Mouse (Mus musculus) liver, adult 2 months (tissue): ENCODE data around the gene Ccin. TPM values are rescaled to one million over a fixed set of nuclear protein-coding genes. Genes with fewer than 3 reads are reported as not detected.

ENCODE experiments used
- DNase-seq: peaks from one replicate; pipeline ENCODE4 v3.0.0-alpha.2; 2011; ENCODE audit warnings: low read depth, low spot score; ENCODE audit errors: extremely low read depth
- H3K27ac ChIP-seq: fragments of 200-500 bp; replicated peaks from 2 replicates; pipeline ENCODE4 v1.5.1; 2012; ENCODE audit warnings: low read depth, mild to moderate bottlenecking, control low read depth, inconsistent platforms, low read length; ENCODE audit not compliant: insufficient read depth
- H3K27me3 ChIP-seq: fragments of 200-500 bp; 2 replicates; pipeline ENCODE4 v1.6.1; 2012; ENCODE audit warnings: mild to moderate bottlenecking, moderate library complexity, low read length, inconsistent platforms; ENCODE audit not compliant: control insufficient read depth, insufficient read depth
- H3K36me3 ChIP-seq: fragments of 200-500 bp; 2 replicates; pipeline ENCODE4 v1.6.1; 2012; ENCODE audit warnings: low read length, inconsistent platforms; ENCODE audit not compliant: control insufficient read depth, insufficient read depth
- H3K4me1 ChIP-seq: fragments of 200-500 bp; 2 replicates; pipeline ENCODE4 v1.6.1; 2011; ENCODE audit warnings: low read length; ENCODE audit not compliant: control insufficient read depth, insufficient read depth
- H3K4me3 ChIP-seq: fragments of 200-500 bp; 2 replicates; pipeline ENCODE4 v1.5.1; 2011; ENCODE audit warnings: low read depth, mild to moderate bottlenecking, control low read depth, low read length, moderate library complexity; ENCODE audit not compliant: insufficient read depth
- H3K79me2 ChIP-seq: fragments of 200-500 bp; 2 replicates; pipeline ENCODE4 v1.6.1; 2012; ENCODE audit warnings: inconsistent platforms, mild to moderate bottlenecking, low read length, moderate library complexity; ENCODE audit not compliant: control insufficient read depth, insufficient read depth
- H3K9ac ChIP-seq: fragments of 200-500 bp; 2 replicates; pipeline ENCODE4 v1.6.1; 2012; ENCODE audit warnings: low read depth, mild to moderate bottlenecking, control low read depth, inconsistent platforms, low read length
- CTCF ChIP-seq: fragments of 200-500 bp; IDR thresholded peaks from 2 replicates; pipeline ENCODE4 v1.5.1; 2011; ENCODE audit warnings: low read depth, low read length, control low read depth
- POLR2A ChIP-seq: fragments of 200-500 bp; IDR thresholded peaks from 2 replicates; pipeline ENCODE4 v1.6.1; 2011; ENCODE audit warnings: low read length, control low read depth; ENCODE audit not compliant: insufficient read depth; ENCODE audit errors: extremely low read depth
- WGBS: fragments of 180-500 bp; shearing (Covaris S2); methylation state at CpG from one replicate; pipeline ENCODE4 v1.1.7; 2018; 5-methylcytosine and 5-hydroxymethylcytosine counted together
- polyA plus RNA-seq: library from polyadenylated mRNA; depleted of rRNA; stranded (reverse); fragments of >200 nt; gene quantifications from 2 replicates; pipeline ENCODE4 v1.2.3, GENCODE M21; 2012
- total RNA-seq: library from RNA; depleted of rRNA; stranded (reverse); fragments of >200 nt; gene quantifications from 2 replicates; pipeline ENCODE4 v1.2.3, GENCODE M21; 2014

The Ccin gene
- total and polyA plus RNA-seq, 2 experiments: not detected

DNA sequence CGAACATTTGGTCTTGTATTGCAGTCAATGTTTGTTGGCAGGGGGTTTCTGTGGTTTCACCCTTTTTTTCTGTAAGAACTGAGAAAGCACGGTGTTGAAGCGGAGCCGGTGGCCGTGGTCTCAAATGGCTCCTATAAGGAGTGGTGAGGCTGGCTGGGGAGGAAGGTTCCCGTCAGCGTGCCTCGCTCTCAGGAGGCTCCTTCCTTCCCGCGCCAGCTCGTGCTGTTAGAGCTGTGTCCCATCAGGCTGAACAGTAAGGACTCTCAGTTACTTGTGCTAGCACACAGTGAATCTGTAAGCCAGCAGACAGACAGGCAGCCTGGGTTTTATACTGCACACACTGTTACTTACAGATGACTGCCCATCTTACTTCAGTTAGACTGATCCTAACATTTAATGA is 39.5 kb downstream of the Ccin start:
- Histone ChIP-seq H3K27ac (no peak overlapping the region), H3K4me1 (no peaks in the 10 kb centered on the region), H3K9ac (no peak overlapping the region), H3K27me3 (no peaks in the 10 kb centered on the region), H3K36me3 (peaks cover 67% of the 10 kb centered on the region), H3K4me3 (no peak overlapping the region), H3K79me2 (peaks cover 21% of the 10 kb centered on the region; the same call in 1 of the 2 replicates)
- no peak for DNase-seq
- no peak for TF ChIP-seq POLR2A
- TF ChIP-seq CTCF: no peak
- WGBS: 93% methylated on average over 11 of the region's 11 CpGs

DNA sequence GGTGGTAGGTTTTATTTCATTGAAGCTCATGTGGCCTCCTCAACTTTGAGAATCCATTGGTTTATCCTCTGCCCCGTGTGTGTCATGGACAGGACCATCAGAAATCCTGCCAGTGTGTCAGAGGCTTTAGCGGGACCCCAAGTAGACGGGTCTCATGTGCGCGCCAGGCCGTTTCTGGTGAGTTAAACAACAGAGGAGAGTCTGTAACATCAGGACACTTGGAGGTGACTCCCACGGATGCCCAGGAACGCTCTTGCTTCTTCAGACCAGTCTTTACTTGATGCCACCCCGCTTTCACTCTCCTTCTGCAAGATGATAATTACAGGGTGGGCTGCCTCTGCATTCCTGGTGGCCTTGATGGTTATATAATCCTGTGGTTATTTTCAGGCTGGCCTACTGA is 40.4 kb downstream of the Ccin start:
- Histone ChIP-seq H3K27ac (no peak overlapping the region), H3K27me3 (no peaks in the 10 kb centered on the region), H3K4me3 (no peak overlapping the region)

DNA sequence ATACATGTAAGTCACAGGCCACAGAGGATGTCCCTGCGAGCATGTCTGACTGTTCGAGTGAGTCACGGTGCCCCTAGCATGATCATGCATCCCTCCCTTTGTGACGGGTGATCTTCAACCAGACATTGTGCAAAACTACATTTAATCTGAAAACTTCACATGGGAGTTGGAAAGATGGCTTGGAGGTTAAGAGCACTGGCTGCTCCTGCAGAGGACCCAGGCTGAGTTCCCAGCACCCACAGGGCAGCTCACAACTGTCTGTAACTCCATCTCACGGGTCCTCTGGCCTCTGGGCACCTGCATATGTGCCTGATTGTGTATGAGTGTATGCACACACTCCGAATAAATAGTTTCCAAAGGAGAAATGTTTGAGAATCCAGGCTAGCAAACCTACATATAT is 41.0 kb downstream of the Ccin start:
- no peaks in the 10 kb centered on the region for H3K27me3 ChIP-seq
- H3K4me1 ChIP-seq: no peaks in the 10 kb centered on the region
- H3K27ac ChIP-seq: no peak overlapping the region
- WGBS: 96% methylated on average over 6 of the region's 6 CpGs
- no peak overlapping the region for H3K4me3 ChIP-seq
- peaks cover 72% of the 10 kb centered on the region for H3K36me3 ChIP-seq
- no peak for TF ChIP-seq CTCF
- no peak for TF ChIP-seq POLR2A
- no peak for DNase-seq
- no peak overlapping the region for H3K9ac ChIP-seq
- H3K79me2 ChIP-seq: peaks cover 16% of the 10 kb centered on the region; the same call in 1 of the 2 replicates

More for the DNA sequence above, 40.4 kb downstream of the Ccin start:
- Histone ChIP-seq H3K36me3 (peaks cover 75% of the 10 kb centered on the region), H3K4me1 (no peaks in the 10 kb centered on the region), H3K79me2 (peaks cover 16% of the 10 kb centered on the region; the same call in 1 of the 2 replicates), H3K9ac (no peak overlapping the region)
- 99% methylated on average over 9 of the region's 9 CpGs for WGBS
- no peak for DNase-seq
- TF ChIP-seq POLR2A (no peak), CTCF (no peak)

DNA sequence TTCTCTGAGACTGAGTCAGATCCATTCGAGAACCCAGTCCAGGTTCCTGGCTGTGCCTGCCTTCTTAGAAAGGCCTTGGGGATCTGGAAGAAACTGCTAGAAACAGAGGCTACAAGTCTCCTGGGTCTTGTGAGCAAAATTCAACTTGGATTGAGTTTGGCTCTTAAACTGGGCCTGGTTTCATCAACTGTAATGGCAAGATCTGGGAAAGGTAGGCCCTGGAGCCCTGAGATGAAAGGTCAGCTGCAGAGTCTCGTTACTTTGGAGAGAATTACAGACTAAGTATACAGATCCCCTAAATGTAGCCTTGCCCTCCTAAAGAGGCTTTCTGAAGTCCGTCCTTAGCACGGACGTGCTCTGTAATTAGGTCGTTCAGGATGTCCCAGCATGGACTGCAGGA is 42.3 kb downstream of the Ccin start:
- no peak for DNase-seq
- Histone ChIP-seq H3K9ac (no peak overlapping the region), H3K79me2 (peaks cover 13% of the 10 kb centered on the region; the same call in 1 of the 2 replicates), H3K36me3 (peaks cover 62% of the 10 kb centered on the region), H3K4me1 (no peaks in the 10 kb centered on the region), H3K4me3 (no peak overlapping the region), H3K27me3 (no peaks in the 10 kb centered on the region), H3K27ac (no peak overlapping the region)
- WGBS: 95% methylated on average over 6 of the region's 6 CpGs
- TF ChIP-seq CTCF: no peak
- TF ChIP-seq POLR2A: no peak

DNA sequence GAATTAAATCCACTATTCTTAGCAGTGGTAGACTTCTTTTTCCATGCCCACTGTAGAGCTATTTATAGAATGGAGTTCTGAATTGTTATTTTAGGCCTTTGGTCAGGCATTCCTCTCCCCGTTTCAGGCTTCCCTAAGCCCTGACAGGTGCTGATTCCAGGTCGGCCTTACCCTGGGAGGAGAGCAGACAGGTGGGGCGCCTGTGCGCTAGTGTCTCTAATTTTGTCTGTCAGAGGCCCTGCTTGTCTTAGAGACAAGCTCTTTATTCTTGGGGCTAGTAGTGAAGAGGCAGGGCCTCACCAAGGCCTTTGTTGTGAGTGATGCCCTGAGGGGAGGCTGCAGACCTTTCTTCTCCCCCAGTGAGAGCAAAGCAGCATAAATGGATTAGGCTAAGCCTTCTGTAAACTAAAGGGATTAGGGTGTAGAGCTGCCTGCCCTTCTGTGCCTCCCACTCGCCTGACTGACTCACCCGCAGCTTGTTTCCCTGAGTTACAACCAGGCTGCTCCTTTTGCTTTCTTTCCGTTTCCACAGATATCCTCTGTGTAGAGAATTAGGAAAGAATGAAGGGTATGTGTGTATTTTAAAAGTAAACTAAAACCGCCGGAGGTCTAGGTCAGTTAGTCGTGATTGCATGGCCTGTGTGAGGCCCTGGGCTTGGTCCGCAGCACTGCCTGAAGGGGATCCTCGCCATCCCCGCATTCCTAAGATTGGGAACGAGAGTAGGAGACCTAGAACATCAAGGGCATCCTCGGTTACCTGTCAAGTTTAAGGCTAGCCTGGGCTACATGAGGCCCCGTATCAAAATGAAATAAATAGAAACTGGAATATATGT is 45.2 kb downstream of the Ccin start:
- Histone ChIP-seq H3K27ac (no peak overlapping the region), H3K79me2 (peaks cover 7% of the 10 kb centered on the region; the same call in 1 of the 2 replicates)
- WGBS: 82% methylated on average over 16 of the region's 16 CpGs

DNA sequence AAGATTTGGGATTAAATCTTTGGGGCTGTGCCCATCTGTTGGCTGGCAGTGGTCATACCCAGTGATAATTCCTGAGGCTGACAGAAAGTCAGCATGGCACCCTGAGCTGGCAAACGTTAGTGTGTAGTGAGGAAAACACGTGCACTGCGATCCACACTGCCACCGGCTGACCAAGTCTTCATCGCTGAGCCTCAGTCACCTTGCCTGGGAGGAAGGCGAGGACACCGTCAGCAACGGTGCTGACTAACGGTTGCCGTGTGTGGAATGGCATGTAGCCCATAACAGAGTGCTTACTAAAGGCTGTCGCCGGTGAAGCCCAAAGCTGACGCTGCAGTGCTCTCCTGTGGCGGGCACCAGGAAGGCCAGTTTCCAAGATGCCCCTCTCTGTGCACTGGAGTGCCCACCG is 46.4 kb downstream of the Ccin start:
- WGBS: 91% methylated on average over 15 of the region's 15 CpGs

More for the DNA sequence above, 45.2 kb downstream of the Ccin start:
- Histone ChIP-seq H3K27me3 (no peaks in the 10 kb centered on the region), H3K4me1 (no peaks in the 10 kb centered on the region), H3K36me3 (peaks cover 55% of the 10 kb centered on the region), H3K9ac (no peak overlapping the region), H3K4me3 (no peak overlapping the region)
- no peak for DNase-seq
- TF ChIP-seq POLR2A (no peak), CTCF (no peak)

More for the DNA sequence above, 46.4 kb downstream of the Ccin start:
- H3K27ac ChIP-seq: no peak overlapping the region
- H3K9ac ChIP-seq: no peak overlapping the region
- H3K79me2 ChIP-seq: peaks cover 7% of the 10 kb centered on the region; the same call in 1 of the 2 replicates
- H3K36me3 ChIP-seq: peaks cover 44% of the 10 kb centered on the region
- no peak for TF ChIP-seq POLR2A
- TF ChIP-seq CTCF: no peak
- H3K4me1 ChIP-seq: no peaks in the 10 kb centered on the region
- H3K4me3 ChIP-seq: no peak overlapping the region
- H3K27me3 ChIP-seq: no peaks in the 10 kb centered on the region
- no peak for DNase-seq
